Mouse (Mus musculus): ENCODE results near the gene Pam. TPM values are rescaled to one million over a fixed set of nuclear protein-coding genes. Genes with fewer than 3 reads are reported as not detected.

The Pam gene
- polyA plus RNA-seq, 1 experiment from 2014 or later = 9.8 TPM

- H3K4me3 ChIP-seq (replicated peaks) = no peak overlapping the region
- no peak overlapping the region for H3K9ac ChIP-seq
- no peak overlapping the region for H3K4me2 ChIP-seq
- DNase-seq = no peak
- H3K9me3 ChIP-seq (replicated peaks) = no peaks in the 10 kb centered on the region
- ATAC-seq (ENCODE audit: low read depth) = no peak
- H3K4me1 ChIP-seq (replicated peaks) = no peaks in the 10 kb centered on the region
- no peaks in the 10 kb centered on the region for H3K27me3 ChIP-seq
- H3K27ac ChIP-seq = no peak overlapping the region
- no peaks in the 10 kb centered on the region for H3K36me3 ChIP-seq
- 79% methylated on average over 13 of the region's 13 CpGs for WGBS (ENCODE audit: insufficient replicate concordance)
These were observed 243.8 kb downstream of the Pam start for GRCm38 (mm10) chr1:97851601-97852175.

- WGBS (ENCODE audit: insufficient replicate concordance) = 70% methylated on average over 14 of the region's 14 CpGs
- no peak for DNase-seq
- ATAC-seq (ENCODE audit: low read depth) = no peak
These were observed 246.7 kb downstream of the Pam start for GRCm38 (mm10) chr1:97848601-97849241.

DNA sequence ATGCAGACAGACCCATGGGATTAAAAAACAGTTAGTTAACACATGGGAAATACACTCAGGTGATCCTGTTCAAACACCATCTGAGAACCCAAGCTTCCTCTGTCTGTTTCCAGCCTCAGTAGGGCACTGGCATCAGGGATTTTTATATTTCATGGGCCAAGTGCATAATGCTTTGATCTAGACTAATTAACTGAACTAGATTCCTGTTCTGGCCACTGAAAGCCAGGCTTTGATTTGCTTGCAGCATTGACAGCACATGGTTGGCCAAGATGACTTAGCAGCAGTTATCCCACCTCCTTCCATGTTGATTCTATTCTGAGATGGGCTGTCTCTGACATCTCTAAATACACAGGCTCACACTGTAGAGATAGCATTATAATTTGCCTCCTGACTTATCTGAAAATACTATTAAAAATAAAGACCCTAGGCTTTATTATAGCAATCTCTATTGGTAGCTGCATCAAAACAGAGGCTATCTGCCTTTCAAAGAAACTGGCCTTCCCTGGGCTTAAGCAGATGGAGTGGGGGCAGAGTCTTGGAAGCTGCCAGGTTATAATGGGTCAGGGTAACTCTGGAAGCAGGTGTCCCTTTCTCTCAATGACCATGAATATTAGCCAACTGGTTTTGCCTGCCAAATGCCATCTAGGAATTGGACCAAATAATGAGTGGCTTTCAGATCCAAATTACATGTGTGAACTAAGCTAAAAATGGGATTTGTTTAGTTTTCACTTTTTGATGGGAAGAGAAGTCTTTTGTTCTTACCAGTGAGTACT, 252.0 kb downstream of the Pam start:
- Histone ChIP-seq H3K27me3 (no peaks in the 10 kb centered on the region), H3K9me3 (replicated peaks) (no peaks in the 10 kb centered on the region)

More at GRCm38 (mm10) chr1:97848601-97849241, 246.7 kb downstream of the Pam start:
- no peaks in the 10 kb centered on the region for H3K36me3 ChIP-seq
- no peak overlapping the region for H3K4me3 ChIP-seq (replicated peaks)
- no peaks in the 10 kb centered on the region for H3K27me3 ChIP-seq
- no peak overlapping the region for H3K9ac ChIP-seq
- no peaks in the 10 kb centered on the region for H3K4me1 ChIP-seq (replicated peaks)
- no peaks in the 10 kb centered on the region for H3K9me3 ChIP-seq (replicated peaks)
- H3K27ac ChIP-seq = no peak overlapping the region
- H3K4me2 ChIP-seq = no peak overlapping the region

GRCm38 (mm10) chr1:97834354-97834822, 261.1 kb downstream of the Pam start:
- Histone ChIP-seq H3K27me3 (no peaks in the 10 kb centered on the region), H3K9me3 (replicated peaks) (no peaks in the 10 kb centered on the region), H3K4me2 (no peak overlapping the region), H3K27ac (no peak overlapping the region), H3K9ac (no peak overlapping the region), H3K4me3 (replicated peaks) (no peak overlapping the region), H3K4me1 (replicated peaks) (no peaks in the 10 kb centered on the region), H3K36me3 (no peaks in the 10 kb centered on the region)
- DNase-seq = no peak
- no peak for ATAC-seq (ENCODE audit: low read depth)
- WGBS (ENCODE audit: insufficient replicate concordance) = 83% methylated on average over 5 of the region's 5 CpGs

More for the DNA sequence above, 252.0 kb downstream of the Pam start:
- H3K27ac ChIP-seq = no peak overlapping the region
- H3K4me2 ChIP-seq = no peak overlapping the region
- no peaks in the 10 kb centered on the region for H3K4me1 ChIP-seq (replicated peaks)
- no peak overlapping the region for H3K4me3 ChIP-seq (replicated peaks)
- no peak for DNase-seq
- ATAC-seq (ENCODE audit: low read depth) = no peak
- no peaks in the 10 kb centered on the region for H3K36me3 ChIP-seq
- no peak overlapping the region for H3K9ac ChIP-seq

GRCm38 (mm10) chr1:97833466-97834353, 261.7 kb downstream of the Pam start:
- Histone ChIP-seq H3K4me1 (replicated peaks) (no peaks in the 10 kb centered on the region), H3K9ac (no peak overlapping the region), H3K4me2 (no peak overlapping the region), H3K4me3 (replicated peaks) (no peak overlapping the region), H3K36me3 (no peaks in the 10 kb centered on the region), H3K27ac (no peak overlapping the region), H3K27me3 (no peaks in the 10 kb centered on the region), H3K9me3 (replicated peaks) (no peaks in the 10 kb centered on the region)
- no peak for DNase-seq
- WGBS (ENCODE audit: insufficient replicate concordance) = 64% methylated on average over 5 of the region's 5 CpGs
- ATAC-seq (ENCODE audit: low read depth) = no peak

DNA sequence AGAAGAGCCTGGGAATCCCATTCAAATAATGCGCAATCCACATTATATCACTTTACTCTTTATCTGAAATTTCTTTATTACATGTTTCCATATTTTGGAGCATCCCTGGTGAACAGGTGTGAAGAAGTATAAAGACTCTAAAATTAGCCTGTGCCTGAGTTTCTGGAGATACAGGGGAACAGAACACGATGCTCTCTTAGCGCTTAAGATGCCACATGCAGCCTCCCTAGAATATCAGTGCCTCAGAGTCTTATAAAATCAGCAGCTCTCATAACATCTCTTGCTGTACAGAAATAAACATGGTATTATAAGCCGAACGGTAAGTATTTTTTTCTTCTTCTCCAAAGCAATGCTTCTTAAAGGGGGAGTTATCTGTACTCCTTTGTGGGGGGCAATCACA, 267.4 kb downstream of the Pam start:
- ATAC-seq (ENCODE audit: low read depth) = no peak
- H3K9ac ChIP-seq = no peak overlapping the region
- H3K36me3 ChIP-seq = no peaks in the 10 kb centered on the region
- no peak overlapping the region for H3K4me2 ChIP-seq
- no peaks in the 10 kb centered on the region for H3K9me3 ChIP-seq (replicated peaks)
- H3K27me3 ChIP-seq = no peaks in the 10 kb centered on the region
- H3K27ac ChIP-seq = no peak overlapping the region
- 85% methylated on average over 5 of the region's 5 CpGs for WGBS (ENCODE audit: insufficient replicate concordance)
- no peak for DNase-seq
- H3K4me1 ChIP-seq (replicated peaks) = no peaks in the 10 kb centered on the region
- no peak overlapping the region for H3K4me3 ChIP-seq (replicated peaks)

DNA sequence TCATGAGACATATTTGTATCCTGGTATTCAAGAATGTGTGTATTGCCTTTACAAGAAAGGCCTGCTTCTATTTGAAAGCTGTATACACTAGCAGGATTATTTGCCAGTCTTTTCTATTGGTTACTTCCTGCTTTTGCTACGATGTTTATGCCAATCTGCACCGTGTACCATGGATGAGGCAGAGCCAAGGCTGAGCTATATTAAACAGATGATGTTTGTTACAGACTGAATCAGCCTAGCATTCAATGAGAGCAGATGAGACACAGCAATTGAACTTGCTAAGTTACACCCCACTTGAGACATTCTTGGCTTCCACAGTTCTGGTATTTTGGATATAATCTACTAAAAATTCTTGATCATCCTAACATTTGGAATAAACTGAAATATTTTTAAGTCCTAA, 267.9 kb downstream of the Pam start:
- H3K4me3 ChIP-seq (replicated peaks) = no peak overlapping the region
- no peaks in the 10 kb centered on the region for H3K9me3 ChIP-seq (replicated peaks)
- DNase-seq (no peak), ATAC-seq (ENCODE audit: low read depth) (no peak)
- no peaks in the 10 kb centered on the region for H3K36me3 ChIP-seq
- H3K9ac ChIP-seq = no peak overlapping the region
- H3K4me2 ChIP-seq = no peak overlapping the region
- H3K27ac ChIP-seq = no peak overlapping the region
- 74% methylated on average over 2 of the region's 2 CpGs for WGBS (ENCODE audit: insufficient replicate concordance)
- H3K27me3 ChIP-seq = no peaks in the 10 kb centered on the region
- no peaks in the 10 kb centered on the region for H3K4me1 ChIP-seq (replicated peaks)

- no peak for DNase-seq
- Histone ChIP-seq H3K4me1 (replicated peaks) (no peaks in the 10 kb centered on the region), H3K27ac (no peak overlapping the region), H3K9me3 (replicated peaks) (no peaks in the 10 kb centered on the region), H3K9ac (no peak overlapping the region), H3K27me3 (no peaks in the 10 kb centered on the region), H3K4me3 (replicated peaks) (no peak overlapping the region), H3K4me2 (no peak overlapping the region), H3K36me3 (no peaks in the 10 kb centered on the region)
- WGBS (ENCODE audit: insufficient replicate concordance) = 81% methylated on average over 7 of the region's 7 CpGs
- ATAC-seq (ENCODE audit: low read depth) = no peak
These were observed 272.5 kb downstream of the Pam start for GRCm38 (mm10) chr1:97822904-97823303.

DNA sequence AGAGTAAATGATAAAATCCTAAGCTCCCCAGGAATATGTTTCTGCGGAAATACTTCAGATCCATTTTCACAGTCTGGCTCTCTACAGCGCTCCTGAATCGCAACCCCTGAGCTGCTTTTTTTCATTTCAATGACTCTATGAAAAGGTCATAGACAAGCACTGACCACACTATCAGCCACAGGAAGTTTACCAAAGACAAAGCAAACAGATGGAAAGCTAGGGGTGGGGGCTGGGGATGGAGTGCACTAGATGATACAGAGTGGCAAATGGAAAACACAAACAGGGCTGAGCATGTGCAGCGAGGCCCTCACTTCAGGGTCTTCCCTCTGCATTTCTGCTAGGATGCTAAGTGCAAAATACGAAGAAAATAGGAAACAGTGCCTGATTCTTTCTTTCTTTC, 273.2 kb downstream of the Pam start:
- Histone ChIP-seq H3K36me3 (no peaks in the 10 kb centered on the region), H3K4me1 (replicated peaks) (no peaks in the 10 kb centered on the region), H3K4me2 (no peak overlapping the region), H3K9ac (no peak overlapping the region), H3K27ac (no peak overlapping the region), H3K4me3 (replicated peaks) (no peak overlapping the region), H3K9me3 (replicated peaks) (no peaks in the 10 kb centered on the region), H3K27me3 (no peaks in the 10 kb centered on the region)
- 49% methylated on average over 5 of the region's 5 CpGs for WGBS (ENCODE audit: insufficient replicate concordance)
- DNase-seq (no peak), ATAC-seq (ENCODE audit: low read depth) (peak; percentile 62)

DNA sequence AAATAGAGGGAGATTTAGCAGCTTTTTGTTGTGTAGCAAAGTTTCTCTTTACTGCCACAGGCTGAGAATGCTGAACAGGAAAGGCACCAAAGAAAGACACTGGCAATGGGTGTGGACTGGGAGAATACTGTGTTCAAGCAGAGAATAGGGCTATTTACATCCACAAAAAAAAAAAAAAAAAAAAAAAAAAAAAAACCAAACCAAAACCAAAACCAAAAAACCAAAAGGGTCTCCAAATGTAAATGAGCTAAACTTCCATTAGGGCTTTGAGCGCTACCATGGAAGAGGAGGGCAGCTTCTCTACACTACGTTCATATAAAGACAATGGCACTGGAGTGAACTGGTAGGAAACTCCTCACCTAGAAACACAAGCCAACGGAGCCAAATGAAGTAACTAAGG, 274.2 kb downstream of the Pam start:
- ATAC-seq (ENCODE audit: low read depth) (no peak), DNase-seq (no peak)
- Histone ChIP-seq H3K27me3 (no peaks in the 10 kb centered on the region), H3K4me2 (no peak overlapping the region), H3K36me3 (no peaks in the 10 kb centered on the region), H3K4me1 (replicated peaks) (no peaks in the 10 kb centered on the region), H3K9me3 (replicated peaks) (no peaks in the 10 kb centered on the region), H3K27ac (no peak overlapping the region), H3K9ac (no peak overlapping the region), H3K4me3 (replicated peaks) (no peak overlapping the region)
- WGBS (ENCODE audit: insufficient replicate concordance) = 66% methylated on average over 3 of the region's 3 CpGs

DNA sequence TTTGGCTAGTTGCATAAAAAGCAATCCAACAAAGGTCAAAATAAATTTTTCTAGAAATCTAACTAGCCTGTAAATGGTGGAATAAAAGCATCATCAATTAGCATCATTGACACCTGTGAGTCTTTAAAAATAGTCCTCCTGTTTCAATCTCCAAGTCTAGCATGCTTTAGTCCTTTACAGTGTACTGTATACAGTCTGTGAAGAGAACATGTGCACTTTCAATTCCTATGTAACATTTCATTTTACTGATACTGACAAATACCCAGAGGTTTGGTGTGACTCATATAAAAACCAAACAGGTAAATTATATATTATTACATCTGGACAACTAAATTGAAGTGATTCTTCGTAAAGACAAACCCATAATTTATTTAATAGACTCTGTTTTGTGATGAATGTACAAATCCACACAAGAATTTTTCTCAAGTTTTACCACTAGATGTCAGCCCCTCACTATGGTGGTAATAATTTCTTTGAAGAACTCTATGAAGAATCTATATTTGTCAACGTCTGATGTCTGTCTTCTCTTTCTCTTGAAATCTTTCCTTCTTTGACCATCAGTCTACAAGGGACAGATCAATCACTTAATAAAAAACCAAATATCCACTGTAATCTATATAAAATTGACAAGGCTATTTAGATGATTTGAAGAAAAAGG, 286.1 kb downstream of the Pam start:
- H3K36me3 ChIP-seq = no peaks in the 10 kb centered on the region
- H3K4me2 ChIP-seq = no peak overlapping the region
- H3K4me1 ChIP-seq (replicated peaks) = no peaks in the 10 kb centered on the region
- no peak overlapping the region for H3K9ac ChIP-seq
- 30% methylated on average over 2 of the region's 2 CpGs for WGBS (ENCODE audit: insufficient replicate concordance)
- ATAC-seq (ENCODE audit: low read depth) = no peak
- no peak overlapping the region for H3K4me3 ChIP-seq (replicated peaks)
- no peak overlapping the region for H3K27ac ChIP-seq
- H3K9me3 ChIP-seq (replicated peaks) = no peaks in the 10 kb centered on the region
- H3K27me3 ChIP-seq = no peaks in the 10 kb centered on the region
- DNase-seq = no peak

All from liver, embryonic 13.5 days (tissue).